6 mouse cellular contexts compared by ENCODE assay signal in the genomic region with DNA sequence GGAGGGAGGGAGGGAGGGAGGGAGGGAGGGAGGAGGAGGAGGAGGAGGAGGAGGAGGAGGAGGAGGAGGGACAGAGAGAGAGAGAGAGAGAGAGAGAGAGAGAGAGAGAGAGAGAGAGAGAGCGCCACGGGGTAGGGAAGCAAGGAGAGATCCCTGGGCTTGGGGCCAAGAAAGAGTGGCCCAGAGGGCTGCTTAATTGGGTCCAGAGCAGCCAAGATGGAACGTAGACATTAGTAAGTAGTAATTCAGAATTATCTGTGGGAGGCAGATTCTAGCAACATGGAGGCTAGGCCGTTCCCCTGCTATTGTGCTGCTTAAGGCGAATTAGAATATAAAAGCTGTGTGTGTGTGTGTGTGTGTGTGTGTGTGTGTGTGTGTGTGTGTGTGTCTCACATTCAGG.
DNase-seq lines count a peak whose midpoint lies in the region; ATAC-seq and TF ChIP-seq lines count a peak whose summit lies in the region.
"Not testable (repeated sequence)": the region's sequence is repeated elsewhere in the genome, so short reads cannot be mapped to it uniquely, and the experiment has no call there.

No protein-coding gene starts in this region.

- not testable (repeated sequence) for H3K27ac ChIP-seq in embryonic facial prominence, embryonic 11.5 days (replicated peaks; ENCODE audit: low read depth, low read length); forebrain, embryonic 16.5 days (ENCODE audit: low read length); hindbrain, postnatal 0 days; limb, embryonic 14.5 days (replicated peaks; ENCODE audit: low read depth, low read length); neural tube, embryonic 14.5 days (ENCODE audit: low read depth, low read length)

- not testable (repeated sequence) for H3K36me3 ChIP-seq in embryonic facial prominence, embryonic 11.5 days (replicated peaks; ENCODE audit: control insufficient read depth, insufficient read depth, low read depth, low read length); forebrain, embryonic 16.5 days (ENCODE audit: control insufficient read depth, insufficient read depth); hindbrain, postnatal 0 days (ENCODE audit: insufficient read depth, low read length); limb, embryonic 14.5 days (ENCODE audit: control insufficient read depth, insufficient read depth, low read length); neural tube, embryonic 14.5 days (ENCODE audit: control insufficient read depth, insufficient read depth, low read length)

- ATAC-seq in embryonic facial prominence, embryonic 11.5 days (replicated peaks; ENCODE audit: insufficient number of reproducible peaks, low FRiP score, low TSS enrichment, low read depth); hindbrain, postnatal 0 days; limb, embryonic 14.5 days (ENCODE audit: low FRiP score, low read depth): not testable (repeated sequence)
- ATAC-seq in forebrain, embryonic 16.5 days, result peak; percentile 68
- peak; percentile 61; the same call in 1 of the 2 replicates for ATAC-seq in neural tube, embryonic 14.5 days (ENCODE audit: low read depth)

- H3K9me3 ChIP-seq in embryonic facial prominence, embryonic 11.5 days (replicated peaks; ENCODE audit: control insufficient read depth, low read length); forebrain, embryonic 16.5 days (ENCODE audit: control insufficient read depth, low read length); hindbrain, postnatal 0 days (ENCODE audit: low read length); limb, embryonic 14.5 days (ENCODE audit: control insufficient read depth, low read length); neural tube, embryonic 14.5 days (ENCODE audit: control insufficient read depth, low read length): not testable (repeated sequence)

- H3K9ac ChIP-seq in embryonic facial prominence, embryonic 11.5 days (replicated peaks; ENCODE audit: low read length); forebrain, embryonic 16.5 days (replicated peaks; ENCODE audit: low read depth, low read length); hindbrain, postnatal 0 days (replicated peaks; ENCODE audit: low read length); limb, embryonic 14.5 days (ENCODE audit: low read depth, low read length, severe bottlenecking); neural tube, embryonic 14.5 days (replicated peaks; ENCODE audit: low read depth, low read length): not testable (repeated sequence)

- not testable (repeated sequence) for H3K27me3 ChIP-seq in embryonic facial prominence, embryonic 11.5 days (ENCODE audit: control insufficient read depth, insufficient read depth, low read length); forebrain, embryonic 16.5 days (replicated peaks; ENCODE audit: control insufficient read depth, insufficient read depth, low read length); hindbrain, postnatal 0 days (ENCODE audit: insufficient read depth, low read length); limb, embryonic 14.5 days (ENCODE audit: control insufficient read depth, insufficient read depth, low read length); neural tube, embryonic 14.5 days (ENCODE audit: control insufficient read depth, insufficient read depth, low read length)

- TF ChIP-seq CTCF in brain, embryonic 14.5 days (IDR thresholded peaks at IDR 0.05; ENCODE audit: borderline replicate concordance, extremely low read depth, insufficient read depth, insufficient read length); hindbrain, postnatal 0 days (IDR thresholded peaks at IDR 0.05; ENCODE audit: low read depth): not testable (repeated sequence)

- WGBS in embryonic facial prominence, embryonic 11.5 days, result 70% methylated on average over 5 of the region's 5 CpGs
- 25% methylated on average over 5 of the region's 5 CpGs for WGBS in forebrain, embryonic 16.5 days
- 48% methylated on average over 5 of the region's 5 CpGs for WGBS in hindbrain, postnatal 0 days
- 47% methylated on average over 5 of the region's 5 CpGs for WGBS in limb, embryonic 14.5 days
- 42% methylated on average over 5 of the region's 5 CpGs for WGBS in neural tube, embryonic 14.5 days

- H3K4me2 ChIP-seq in embryonic facial prominence, embryonic 11.5 days (ENCODE audit: low read depth, low read length); forebrain, embryonic 16.5 days (ENCODE audit: low read length); hindbrain, postnatal 0 days (ENCODE audit: low read depth, low read length); limb, embryonic 14.5 days (replicated peaks; ENCODE audit: low read depth, low read length, severe bottlenecking); neural tube, embryonic 14.5 days (ENCODE audit: low read depth, low read length): not testable (repeated sequence)

- DNase-seq in brain, embryonic 14.5 days (ENCODE audit: low read depth), result peak; percentile 77
- peak; percentile 25 for DNase-seq in embryonic facial prominence, embryonic 11.5 days (ENCODE audit: low spot score)
- DNase-seq in hindbrain, postnatal 0 days (ENCODE audit: low spot score), result peak; percentile 30
- DNase-seq in limb, embryonic 14.5 days (ENCODE audit: low spot score), result peak; percentile 54

- not testable (repeated sequence) for TF ChIP-seq POLR2A in brain, embryonic 14.5 days (IDR thresholded peaks at IDR 0.05; ENCODE audit: borderline replicate concordance, extremely low read depth, insufficient read depth, insufficient read length, poor library complexity, severe bottlenecking); limb, embryonic 14.5 days (IDR thresholded peaks at IDR 0.05; ENCODE audit: borderline replicate concordance, extremely low read depth, insufficient read depth, insufficient read length)

- H3K4me1 ChIP-seq in embryonic facial prominence, embryonic 11.5 days (ENCODE audit: control insufficient read depth, insufficient read depth, low read length); forebrain, embryonic 16.5 days (replicated peaks; ENCODE audit: control insufficient read depth, insufficient read depth, low read length); hindbrain, postnatal 0 days (ENCODE audit: insufficient read depth, low read length); neural tube, embryonic 14.5 days (ENCODE audit: control insufficient read depth, insufficient read depth, low read length): not testable (repeated sequence)
- peaks cover 10% of the 10 kb centered on the region; the same call in 1 of the 2 replicates for H3K4me1 ChIP-seq in limb, embryonic 14.5 days (ENCODE audit: control insufficient read depth, insufficient read depth, low read length)

- not testable (repeated sequence) for H3K4me3 ChIP-seq in embryonic facial prominence, embryonic 11.5 days (ENCODE audit: low read depth, low read length); forebrain, embryonic 16.5 days (replicated peaks; ENCODE audit: low read length); hindbrain, postnatal 0 days (ENCODE audit: low read length); limb, embryonic 14.5 days (replicated peaks; ENCODE audit: low read length); neural tube, embryonic 14.5 days (ENCODE audit: low read depth, low read length)

Comparison
In these comparisons a context has a peak if more than half of its experiments do, and no peak if none do; other contexts are left out.
1. DNase-seq: peak in every context shown above with its lines; median percentile 77 in brain, embryonic 14.5 days; 54 in limb, embryonic 14.5 days; 30 in hindbrain, postnatal 0 days; 25 in embryonic facial prominence, embryonic 11.5 days.